Mouse (Mus musculus) stomach, embryonic 14.5 days (tissue): ENCODE data around the gene Olfr1393. TPM values are rescaled to one million over a fixed set of nuclear protein-coding genes. Genes with fewer than 3 reads are reported as not detected.
"Not testable (repeated sequence)": the region's sequence is repeated elsewhere in the genome, so short reads cannot be mapped to it uniquely, and the experiment has no call there.

Experiments used
- ATAC-seq: fragments of 200-750 bp; cut with Nextera tagmentation; 2 replicates; pipeline ENCODE4 v1.8.0; 2017; ENCODE audit warnings: low read depth, moderate TSS enrichment; ENCODE audit not compliant: insufficient number of reproducible peaks, insufficient read depth, low FRiP score
- H3K27ac ChIP-seq: fragments of 300-500 bp; sonication (generic); 2 replicates; pipeline ENCODE4 v1.5.1; 2014; ENCODE audit warnings: mild to moderate bottlenecking, low read length, moderate library complexity, mixed read lengths
- H3K27me3 ChIP-seq: fragments of 300-500 bp; sonication (generic); 2 replicates; pipeline ENCODE4 v1.6.1; 2014; ENCODE audit warnings: low read length, control low read depth, mixed read lengths; ENCODE audit not compliant: control insufficient read depth, insufficient read depth
- H3K36me3 ChIP-seq: fragments of 300-500 bp; sonication (generic); 2 replicates; pipeline ENCODE4 v1.6.1; 2014; ENCODE audit warnings: mild to moderate bottlenecking, control low read depth, low read length, moderate library complexity, mixed read lengths; ENCODE audit not compliant: control insufficient read depth, insufficient read depth
- H3K4me1 ChIP-seq: fragments of 300-500 bp; sonication (generic); 2 replicates; pipeline ENCODE4 v1.6.1; 2014; ENCODE audit warnings: low read length, control low read depth, mixed read lengths; ENCODE audit not compliant: control insufficient read depth, insufficient read depth
- H3K4me2 ChIP-seq: fragments of 300-500 bp; sonication (generic); replicated peaks from 2 replicates; pipeline ENCODE4 v1.6.1; 2014; ENCODE audit warnings: low read depth, low read length, control low read depth
- H3K4me3 ChIP-seq: fragments of 300-500 bp; sonication (generic); 2 replicates; pipeline ENCODE4 v1.5.1; 2014; ENCODE audit warnings: low read depth, low read length, control low read depth
- H3K9ac ChIP-seq: fragments of 300-500 bp; sonication (generic); replicated peaks from 2 replicates; pipeline ENCODE4 v1.6.1; 2014; ENCODE audit warnings: low read depth, mild to moderate bottlenecking, control low read depth, low read length, moderate library complexity, mixed read lengths
- H3K9me3 ChIP-seq: fragments of 300-500 bp; sonication (generic); 2 replicates; pipeline ENCODE4 v1.6.1; 2016; ENCODE audit warnings: low read depth, low read length, control low read depth; ENCODE audit not compliant: control insufficient read depth
- WGBS: fragments of 180-500 bp; shearing (Covaris S2); extraction: QIAGEN DNeasy Blood & Tissue Kit; methylation state at CpG from one replicate; pipeline ENCODE4 v1.1.7; 2014; 5-methylcytosine and 5-hydroxymethylcytosine counted together
- polyA plus RNA-seq: library from polyadenylated mRNA; unstranded; fragments of >200 nt; fragmentation: Nextera tagmentation; extraction: Ambion mirVana; gene quantifications from 2 replicates; pipeline ENCODE4 v1.2.1, GENCODE M21; 2014

Olfr1393 gene
- polyA plus RNA-seq, 1 experiment from 2014 or later: not detected

DNA sequence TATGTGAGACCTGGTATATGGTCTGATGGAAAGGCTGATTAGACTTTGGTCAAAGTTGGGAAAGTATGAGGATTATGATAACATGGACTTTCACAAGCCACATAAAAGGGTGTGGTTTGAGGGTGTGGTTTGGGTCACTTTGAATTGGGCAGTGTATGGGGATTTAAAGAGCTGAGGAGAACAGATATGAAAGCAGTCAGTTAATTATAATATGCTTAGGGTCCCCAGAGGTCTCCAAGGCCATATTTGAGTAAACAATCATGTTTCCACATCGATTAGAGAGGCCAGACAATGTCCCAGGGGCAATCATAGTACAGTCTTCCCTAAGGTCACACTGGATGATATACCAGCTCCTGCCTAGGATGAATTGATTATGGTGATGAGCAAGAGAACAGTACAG is 6.9 kb downstream of the Olfr1393 start, which contains the start of gene Olfr1392:
Olfr1392 (plus strand) TSS at position 301 of the 400 bp plus-strand sequence.
- H3K4me2 ChIP-seq, ATAC-seq, H3K27me3 ChIP-seq, H3K4me1 ChIP-seq, H3K4me3 ChIP-seq, H3K9me3 ChIP-seq, H3K36me3 ChIP-seq, H3K9ac ChIP-seq, H3K27ac ChIP-seq: not testable (repeated sequence)
- WGBS: 50% methylated on average over 1 of the region's 1 CpGs

DNA sequence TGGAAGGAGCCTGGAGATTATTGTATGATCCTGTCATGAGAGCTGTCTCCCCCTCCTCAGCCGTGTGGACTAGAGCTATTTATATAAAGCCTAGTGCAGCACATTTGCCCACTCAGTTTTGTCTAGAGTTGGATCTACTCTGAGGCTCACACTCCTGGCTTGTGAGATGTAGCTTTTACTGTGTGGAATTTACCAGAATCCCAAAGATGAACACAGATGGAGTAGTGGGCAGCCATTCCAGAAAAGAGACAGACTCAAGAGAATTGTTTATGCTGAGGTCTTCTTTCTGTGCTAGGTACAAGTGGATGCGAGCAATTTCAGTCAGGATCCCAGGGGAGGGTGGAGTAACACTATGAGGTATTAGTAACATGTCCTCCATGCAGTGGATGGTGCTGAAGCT is 9.1 kb downstream of the Olfr1393 start:
- Histone ChIP-seq H3K27me3 (no peaks in the 10 kb centered on the region), H3K4me3 (no peak overlapping the region), H3K27ac (no peak overlapping the region), H3K4me1 (no peaks in the 10 kb centered on the region), H3K4me2 (no peak overlapping the region), H3K9me3 (no peaks in the 10 kb centered on the region), H3K9ac (no peak overlapping the region), H3K36me3 (no peaks in the 10 kb centered on the region)
- no peak for ATAC-seq
- 63% methylated on average over 2 of the region's 2 CpGs for WGBS

DNA sequence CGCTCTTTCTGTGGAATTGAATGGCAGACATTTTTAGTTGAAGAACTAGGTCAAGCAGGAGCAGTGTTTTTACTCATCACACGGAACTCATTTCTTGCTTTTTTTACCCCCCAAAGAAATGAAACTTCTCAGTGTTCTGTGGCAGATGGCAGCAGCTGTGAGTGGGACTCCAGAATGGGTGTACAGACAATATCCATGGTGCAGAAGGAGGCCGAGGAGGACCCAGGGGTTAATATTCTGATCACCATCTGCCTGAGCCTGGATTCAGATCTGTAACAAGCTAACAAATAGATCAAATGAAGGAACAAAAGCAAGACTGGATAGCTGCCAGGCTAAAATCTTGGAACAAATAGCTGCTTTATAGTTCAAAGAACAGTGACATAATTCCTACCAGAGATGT is 14.7 kb downstream of the Olfr1393 start:
- no peaks in the 10 kb centered on the region for H3K4me1 ChIP-seq
- ATAC-seq: no peak
- H3K4me3 ChIP-seq: no peak overlapping the region
- no peaks in the 10 kb centered on the region for H3K36me3 ChIP-seq
- H3K9ac ChIP-seq: no peak overlapping the region
- 71% methylated on average over 3 of the region's 3 CpGs for WGBS
- H3K9me3 ChIP-seq: no peaks in the 10 kb centered on the region
- H3K27ac ChIP-seq: no peak overlapping the region
- no peak overlapping the region for H3K4me2 ChIP-seq
- no peaks in the 10 kb centered on the region for H3K27me3 ChIP-seq

DNA sequence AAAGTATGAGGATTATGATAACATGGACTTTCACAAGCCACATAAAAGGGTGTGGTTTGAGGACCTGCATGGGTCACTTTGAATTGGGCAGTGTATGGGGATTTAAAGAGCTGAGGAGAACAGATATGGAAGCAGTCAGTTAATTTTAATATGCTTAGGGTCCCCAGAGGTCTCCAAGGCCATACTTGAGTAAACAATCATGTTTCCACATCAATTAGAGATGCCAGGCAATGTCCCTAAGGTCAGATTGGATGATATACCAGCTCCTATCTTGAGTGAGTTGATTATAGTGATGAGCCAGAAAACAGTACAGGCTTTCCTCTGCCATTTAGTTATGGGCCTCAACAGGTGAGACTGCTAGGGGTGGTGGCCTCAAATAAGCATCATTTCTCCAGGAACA is 26.3 kb downstream of the Olfr1393 start, which contains the start of gene Olfr10:
Olfr10 (plus strand) TSS at position 301 of the 400 bp plus-strand sequence.
- Histone ChIP-seq H3K27ac (no peak within 1 kb of the TSS), H3K4me3 (no peak within 1 kb of the TSS), H3K4me1 (no peaks in the 10 kb centered on the region), H3K9ac (no peak within 1 kb of the TSS), H3K4me2 (no peak within 1 kb of the TSS), H3K9me3 (no peaks in the 10 kb centered on the region), H3K27me3 (no peaks in the 10 kb centered on the region), H3K36me3 (no peaks in the 10 kb centered on the region)
- ATAC-seq: no peak

DNA sequence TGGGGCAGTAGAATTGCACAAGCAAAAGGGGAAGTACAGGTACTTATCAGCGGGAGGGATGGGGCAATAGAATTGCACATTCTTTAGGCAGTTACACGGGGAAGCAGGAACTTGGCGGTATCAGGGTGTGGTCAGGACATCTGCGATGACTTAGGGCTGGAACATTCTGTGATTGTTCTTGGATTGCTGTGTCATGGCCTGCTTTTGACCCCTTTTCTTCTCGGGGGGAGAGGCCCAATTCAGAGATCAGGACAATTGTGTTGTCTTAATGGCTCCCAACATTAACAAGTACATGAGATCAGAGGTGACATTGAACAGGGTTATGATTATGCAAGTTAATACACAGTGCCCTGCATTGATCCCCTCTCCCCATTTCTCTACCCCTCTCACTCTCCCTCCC is 30.4 kb downstream of the Olfr1393 start:
- not testable (repeated sequence) for H3K4me3 ChIP-seq, ATAC-seq, H3K9ac ChIP-seq, H3K9me3 ChIP-seq, H3K4me1 ChIP-seq, H3K36me3 ChIP-seq, H3K4me2 ChIP-seq, H3K27me3 ChIP-seq, H3K27ac ChIP-seq
- WGBS: 73% methylated on average over 5 of the region's 5 CpGs

DNA sequence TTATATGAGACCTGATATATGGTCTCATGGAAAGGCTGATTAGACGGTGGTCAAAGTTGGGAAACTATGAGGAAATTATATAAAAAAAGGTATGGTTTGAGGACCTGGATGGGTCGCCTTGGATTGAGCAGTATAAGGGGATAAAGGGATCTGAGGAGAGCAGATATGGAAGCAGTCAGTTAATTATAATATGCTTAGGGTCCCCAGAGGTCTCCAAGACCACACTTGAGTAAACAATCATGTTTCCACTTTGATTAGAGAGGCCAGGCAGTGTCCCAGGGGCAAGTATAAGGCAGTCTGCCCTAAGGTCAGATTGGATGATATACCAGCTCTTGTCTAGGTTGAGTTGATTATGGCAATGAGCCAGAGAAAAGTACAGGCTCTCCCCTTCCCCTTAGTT is 44.3 kb downstream of the Olfr1393 start, which contains the start of gene Olfr1391:
Olfr1391 (plus strand) TSS at position 301 of the 400 bp plus-strand sequence.
- H3K9me3 ChIP-seq: no peaks in the 10 kb centered on the region
- no peak within 1 kb of the TSS for H3K27ac ChIP-seq
- H3K4me2 ChIP-seq: no peak within 1 kb of the TSS
- no peaks in the 10 kb centered on the region for H3K27me3 ChIP-seq
- 78% methylated on average over 2 of the region's 2 CpGs for WGBS
- no peaks in the 10 kb centered on the region for H3K4me1 ChIP-seq
- H3K4me3 ChIP-seq: no peak within 1 kb of the TSS
- H3K36me3 ChIP-seq: no peaks in the 10 kb centered on the region
- H3K9ac ChIP-seq: no peak within 1 kb of the TSS
- ATAC-seq: no peak

DNA sequence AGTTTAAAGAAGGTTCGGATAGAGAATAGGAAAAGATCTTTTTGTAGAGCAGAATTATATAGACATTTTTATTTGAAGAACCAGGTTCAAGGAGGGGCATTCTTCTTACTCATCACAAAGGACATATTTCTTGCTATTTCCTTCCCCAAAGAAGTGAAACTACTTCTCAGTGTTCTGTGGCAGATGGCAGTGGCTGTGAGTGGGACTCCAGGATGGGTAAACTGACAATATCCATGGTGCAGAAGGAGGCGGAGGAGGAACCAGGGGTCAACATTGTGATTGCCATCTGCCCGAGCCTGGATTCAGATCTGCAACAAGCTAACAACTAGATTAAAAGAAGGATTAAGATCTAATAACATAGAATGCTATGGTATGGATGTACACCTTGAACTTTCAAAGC is 48.6 kb downstream of the Olfr1393 start:
- H3K4me2 ChIP-seq: no peak overlapping the region
- 79% methylated on average over 3 of the region's 3 CpGs for WGBS
- no peak overlapping the region for H3K4me3 ChIP-seq
- H3K36me3 ChIP-seq: no peaks in the 10 kb centered on the region
- no peak for ATAC-seq
- H3K9me3 ChIP-seq: no peaks in the 10 kb centered on the region
- H3K4me1 ChIP-seq: no peaks in the 10 kb centered on the region
- H3K27me3 ChIP-seq: no peaks in the 10 kb centered on the region
- no peak overlapping the region for H3K27ac ChIP-seq
- H3K9ac ChIP-seq: no peak overlapping the region

DNA sequence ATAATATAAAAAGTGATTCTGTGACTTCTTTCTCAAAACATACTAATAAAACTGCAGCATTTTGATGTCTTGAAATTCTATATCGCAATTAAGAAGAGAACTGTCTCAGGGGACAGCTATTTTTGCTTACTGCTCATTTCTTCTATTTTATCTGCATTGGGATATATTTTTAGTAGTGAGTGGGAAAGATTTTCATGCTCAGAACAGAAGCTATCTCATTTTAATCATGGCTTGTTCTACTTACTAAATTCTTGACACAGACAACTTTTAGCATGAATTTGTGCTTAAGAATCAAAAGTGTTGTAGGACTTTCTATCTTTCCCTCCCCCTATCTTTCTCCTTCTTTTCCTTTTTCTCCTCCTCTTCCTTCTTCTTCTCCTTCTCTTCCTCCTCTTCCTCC is 51.6 kb downstream of the Olfr1393 start:
- Histone ChIP-seq H3K36me3 (no peaks in the 10 kb centered on the region), H3K9ac (no peak overlapping the region), H3K4me2 (no peak overlapping the region), H3K4me1 (no peaks in the 10 kb centered on the region), H3K27ac (no peak overlapping the region), H3K27me3 (no peaks in the 10 kb centered on the region), H3K9me3 (no peaks in the 10 kb centered on the region), H3K4me3 (no peak overlapping the region)
- no peak for ATAC-seq
- WGBS: 63% methylated on average over 1 of the region's 1 CpGs
